Mouse (Mus musculus) colon, adult 2 months (tissue): ENCODE data around the gene Cc2d1b. TPM values are rescaled to one million over a fixed set of nuclear protein-coding genes. Genes with fewer than 3 reads are reported as not detected.

Experiments used
- polyA plus RNA-seq: library from polyadenylated mRNA; depleted of rRNA; stranded (reverse); fragments of >200 nt; gene quantifications from 2 replicates; pipeline ENCODE4 v1.2.3, GENCODE M21; 2012; rRNA removed

Gene Cc2d1b
- 32.9 and 33.4 TPM in 2 replicates for polyA plus RNA-seq

DNA sequence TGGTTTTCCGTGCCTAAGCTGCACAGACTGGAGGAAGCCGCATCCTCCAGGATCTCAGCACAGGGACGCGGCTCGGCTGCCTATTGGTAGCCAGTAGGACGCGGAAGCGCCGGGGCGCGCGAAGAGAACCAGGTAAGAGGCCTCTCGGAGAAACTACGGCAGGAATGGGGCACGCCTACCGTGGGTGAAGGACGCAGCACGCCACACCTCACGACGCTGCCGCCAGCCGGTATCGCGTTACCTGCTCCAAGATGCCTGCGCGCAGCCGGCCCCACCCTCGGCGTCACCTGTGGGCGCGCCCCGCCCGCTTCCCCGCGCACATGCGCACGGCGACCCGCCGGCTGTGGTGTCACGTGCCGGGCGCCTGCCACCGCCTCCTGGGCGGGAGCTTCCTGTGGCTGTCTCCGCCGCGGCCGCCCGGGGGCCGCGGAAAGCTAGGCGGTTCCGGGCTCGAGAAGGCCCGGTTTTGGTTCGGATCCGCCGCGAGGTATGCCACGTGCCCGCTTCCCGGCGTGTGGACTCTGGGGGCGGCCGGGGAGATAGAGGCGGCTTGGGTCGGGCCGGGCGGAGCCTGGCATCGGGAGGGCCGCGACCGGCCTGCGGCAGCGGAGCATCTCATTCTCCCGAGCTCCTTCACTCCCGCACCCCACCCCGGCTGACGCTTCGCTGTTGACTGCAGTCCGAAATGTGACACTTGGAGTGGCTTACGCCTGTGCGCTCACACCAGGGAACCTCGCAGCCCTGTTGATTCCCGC is at the start of gene Cc2d1b:
TSS of gene Cc2d1b (plus strand) at position 354 of the 755 bp plus-strand sequence.

DNA sequence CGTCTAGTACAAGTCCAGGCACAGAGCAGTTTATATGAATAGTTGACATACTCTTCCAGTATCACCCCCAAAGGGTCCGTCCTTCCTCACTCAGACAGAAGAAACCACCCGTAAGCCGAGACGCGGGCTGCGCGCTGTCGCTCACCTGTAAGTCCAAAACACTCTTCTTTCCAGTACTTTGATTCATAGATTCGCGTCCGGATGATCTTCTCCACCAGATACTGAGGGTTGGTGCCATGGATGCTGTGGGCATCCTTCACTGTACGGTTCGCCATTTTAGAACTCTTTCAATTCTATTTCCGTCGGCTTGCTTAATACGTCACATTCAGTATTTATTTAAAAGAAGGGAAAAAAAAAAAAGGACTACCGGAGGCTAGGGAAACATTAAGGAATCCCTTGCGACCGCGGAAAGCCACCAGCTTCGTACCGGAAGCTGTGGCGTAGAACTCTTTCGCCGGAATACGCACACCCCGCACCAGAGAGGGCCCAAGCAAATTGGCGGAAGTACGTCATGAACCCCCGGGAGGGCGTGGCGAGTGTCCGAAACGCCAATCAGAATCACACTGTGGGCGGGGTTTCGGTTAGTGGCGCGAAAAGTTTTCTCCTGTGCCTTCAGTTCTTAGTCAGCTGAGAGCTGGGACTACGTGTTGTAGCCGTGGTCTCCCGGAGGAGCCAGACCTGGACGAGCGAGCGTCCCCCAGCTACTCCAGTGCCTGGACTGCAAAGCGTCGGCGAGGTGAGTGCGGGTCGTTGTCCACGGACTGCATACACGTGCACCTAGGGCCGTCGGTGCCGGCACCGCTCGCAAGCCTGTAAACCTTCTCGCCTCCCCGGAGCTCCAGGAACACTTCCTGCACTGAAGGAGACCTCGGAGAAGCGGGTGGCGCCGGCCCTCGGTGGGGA is 40.6 kb upstream of the Cc2d1b start, which contains the start of the genes Prpf38a and Orc1:
TSS of gene Prpf38a (minus strand) at position 497 of the 903 bp plus-strand sequence.
TSS of gene Orc1 (plus strand) at position 584 of the 903 bp plus-strand sequence.

Other genes starting within 250 kb of the Cc2d1b start
- gene Shisal2a, start 236.6 kb upstream of the Cc2d1b start, polyA plus RNA-seq: 0.23 and 0.78 TPM in 2 replicates
- 8.1 and 11.3 TPM in 2 replicates for gene Gpx7, start 213.0 kb upstream of the Cc2d1b start, polyA plus RNA-seq
- 20.0 and 20.8 TPM in 2 replicates for gene Tut4, start 160.5 kb upstream of the Cc2d1b start, polyA plus RNA-seq
- gene Prpf38a, start 40.6 kb upstream of the Cc2d1b start, polyA plus RNA-seq: 1.8 and 3.1 TPM in 2 replicates
- gene Orc1, start 40.5 kb upstream of the Cc2d1b start, polyA plus RNA-seq: 1.2 and 1.8 TPM in 2 replicates
- 0.13 and 0.45 TPM in 2 replicates for gene 3110021N24Rik, start 99.7 kb downstream of the Cc2d1b start, polyA plus RNA-seq
- 2.4 and 3.1 TPM in 2 replicates for gene Zfyve9, start 160.9 kb downstream of the Cc2d1b start, polyA plus RNA-seq
- gene Btf3l4, start 213.7 kb downstream of the Cc2d1b start, polyA plus RNA-seq: 5.7 and 7.1 TPM in 2 replicates
- gene Txndc12, start 214.7 kb downstream of the Cc2d1b start, polyA plus RNA-seq: 10.1 and 10.4 TPM in 2 replicates
- 34.6 and 37.4 TPM in 2 replicates for gene Kti12, start 227.8 kb downstream of the Cc2d1b start, polyA plus RNA-seq
- gene A730015C16Rik, start 228.7 kb downstream of the Cc2d1b start, polyA plus RNA-seq: 0.17 TPM in 1 of 2 replicates, not detected in the other